Mouse (Mus musculus): ENCODE measurements at regions not wholly inside any gene's neighbourhood (a gene's known extent, or its start where the extent isn't known, plus 50 kb on each side); places are given as distances from the start of the nearest gene placed in this dataset.

DNA sequence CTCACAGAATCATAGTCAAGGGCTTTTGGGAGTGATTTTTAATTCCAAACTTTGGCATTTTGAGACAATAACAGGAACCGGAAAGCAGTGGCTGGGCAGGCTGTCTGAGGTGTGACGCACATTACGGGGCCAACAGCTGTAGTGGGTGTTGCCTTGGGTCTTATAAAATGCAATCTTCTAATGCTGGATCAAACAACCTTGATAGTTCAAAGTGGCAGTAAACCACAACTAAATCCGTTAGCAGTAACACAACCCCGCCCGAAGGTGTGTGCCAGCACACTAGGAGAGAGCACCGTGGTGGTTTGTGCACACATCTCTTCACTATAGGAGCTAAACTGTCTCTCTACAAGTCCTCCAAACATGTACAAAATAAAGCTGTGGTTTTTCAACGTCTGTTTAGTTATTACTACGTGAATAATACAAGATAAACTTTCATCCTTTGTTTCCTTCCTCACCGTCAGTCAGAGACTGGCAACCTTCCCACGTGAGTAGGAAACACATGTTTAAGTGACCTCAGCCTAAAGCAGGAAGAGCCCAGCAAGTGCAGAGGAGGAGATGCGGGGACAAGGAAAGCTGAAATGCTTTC, 72.0 kb upstream of the Dph5 start:
- DNase-seq (ENCODE audit: low spot score) (peak; percentile 79), ATAC-seq (ENCODE audit: insufficient read depth, low read depth) (peak; percentile 64)
- H3K4me1 ChIP-seq (ENCODE audit: control insufficient read depth, insufficient read depth): peaks cover 47% of the 10 kb centered on the region
- peak overlapping the region; percentile 39 for H3K4me2 ChIP-seq (ENCODE audit: low read depth, low read length)
- H3K9me3 ChIP-seq (replicated peaks; ENCODE audit: control insufficient read depth, low read length): no peaks in the 10 kb centered on the region
- H3K27me3 ChIP-seq (ENCODE audit: control insufficient read depth, insufficient read depth, low read length): no peaks in the 10 kb centered on the region
- H3K27ac ChIP-seq (ENCODE audit: low read depth): peak overlapping the region; percentile 94
- WGBS: 17% methylated on average over 12 of the region's 12 CpGs
- TF ChIP-seq EP300 (IDR thresholded peaks at IDR 0.05; ENCODE audit: low read depth) (peak; percentile 58; the same call in 1 of the 2 replicates), CTCF (IDR thresholded peaks at IDR 0.05; ENCODE audit: low read depth) (no peak)
- H3K9ac ChIP-seq (replicated peaks; ENCODE audit: low read depth, low read length): peak overlapping the region; percentile 30; the same call in 1 of the 2 replicates
- no peaks in the 10 kb centered on the region for H3K36me3 ChIP-seq (replicated peaks; ENCODE audit: control insufficient read depth, insufficient read depth, low read length)
- H3K4me3 ChIP-seq (ENCODE audit: low read depth, low read length): 0 out of 2 replicates have a peak overlapping the region, but pooled peaks have one; percentile 3

DNA sequence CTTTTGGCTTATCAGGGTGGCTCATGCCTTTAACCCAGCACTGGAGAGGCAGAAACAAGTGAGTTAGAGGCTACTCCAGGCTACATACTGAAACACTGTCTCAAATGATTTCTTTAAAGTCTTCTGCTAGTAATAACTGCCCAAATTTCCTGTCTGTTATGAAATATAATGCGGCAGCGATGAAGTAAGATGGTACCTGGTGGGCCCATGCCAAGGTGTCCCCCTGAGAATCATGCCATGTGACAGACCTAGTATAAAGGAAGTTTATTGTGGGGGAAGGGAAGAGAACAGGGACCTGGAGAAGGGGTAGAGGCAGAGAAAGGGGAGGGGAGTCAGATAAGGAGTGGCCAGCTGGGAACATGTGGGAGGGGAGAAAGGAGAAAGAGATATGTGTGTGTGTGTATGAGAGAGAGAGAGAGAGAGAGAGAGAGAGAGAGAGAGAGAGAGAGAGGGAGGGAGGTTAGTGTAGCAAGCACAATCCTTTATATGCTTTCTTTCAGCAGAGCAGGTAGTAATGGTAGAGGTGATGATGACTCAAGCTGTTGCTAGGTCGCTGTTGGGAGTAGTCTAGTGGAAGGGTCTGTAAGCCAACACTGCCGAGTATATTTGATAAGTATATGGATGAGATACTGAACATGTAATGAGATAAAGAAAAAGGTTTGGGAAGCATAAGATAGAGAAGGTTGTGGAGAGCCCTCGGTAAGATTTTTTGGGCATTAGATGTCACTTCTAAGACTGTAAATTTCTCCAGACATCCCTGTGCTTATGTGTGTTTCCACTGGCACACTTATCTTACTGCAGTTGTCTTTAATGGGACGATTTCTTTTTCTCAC, 71.1 kb upstream of the Dph5 start:
- H3K9me3 ChIP-seq (replicated peaks; ENCODE audit: control insufficient read depth, low read length): no peaks in the 10 kb centered on the region
- no peak for TF ChIP-seq EP300 (IDR thresholded peaks at IDR 0.05; ENCODE audit: low read depth)
- no peak for TF ChIP-seq CTCF (IDR thresholded peaks at IDR 0.05; ENCODE audit: low read depth)
- ATAC-seq (ENCODE audit: insufficient read depth, low read depth): no peak
- no peaks in the 10 kb centered on the region for H3K27me3 ChIP-seq (ENCODE audit: control insufficient read depth, insufficient read depth, low read length)
- H3K4me2 ChIP-seq (ENCODE audit: low read depth, low read length): no peak overlapping the region
- no peak overlapping the region for H3K9ac ChIP-seq (replicated peaks; ENCODE audit: low read depth, low read length)
- DNase-seq (ENCODE audit: low spot score): no peak
- no peaks in the 10 kb centered on the region for H3K36me3 ChIP-seq (replicated peaks; ENCODE audit: control insufficient read depth, insufficient read depth, low read length)
- peaks cover 50% of the 10 kb centered on the region for H3K4me1 ChIP-seq (ENCODE audit: control insufficient read depth, insufficient read depth)
- no peak overlapping the region for H3K4me3 ChIP-seq (ENCODE audit: low read depth, low read length)
- H3K27ac ChIP-seq (ENCODE audit: low read depth): peak overlapping the region; percentile 94
- 63% methylated on average over 6 of the region's 6 CpGs for WGBS

DNA sequence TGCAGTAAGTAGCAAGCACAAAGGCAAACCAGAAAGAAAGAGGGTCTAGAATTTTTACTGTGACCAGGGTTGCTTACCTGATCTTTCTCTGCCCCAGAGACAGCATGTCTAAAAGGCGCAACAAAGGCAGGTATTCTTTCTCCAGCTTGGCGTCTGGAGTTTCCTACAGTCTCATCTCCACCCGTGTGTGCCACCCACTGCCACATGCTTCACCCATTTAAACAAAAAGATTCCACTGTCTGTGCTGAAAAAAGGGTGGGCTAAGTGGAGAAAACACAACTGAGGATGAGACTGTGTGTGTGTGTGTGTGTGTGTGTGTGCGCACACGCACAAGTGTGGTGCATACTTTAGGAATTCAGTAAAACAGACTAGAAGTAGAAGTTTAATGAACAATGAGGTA, 69.9 kb upstream of the Dph5 start:
- H3K27ac ChIP-seq (ENCODE audit: low read depth): no peak overlapping the region

DNA sequence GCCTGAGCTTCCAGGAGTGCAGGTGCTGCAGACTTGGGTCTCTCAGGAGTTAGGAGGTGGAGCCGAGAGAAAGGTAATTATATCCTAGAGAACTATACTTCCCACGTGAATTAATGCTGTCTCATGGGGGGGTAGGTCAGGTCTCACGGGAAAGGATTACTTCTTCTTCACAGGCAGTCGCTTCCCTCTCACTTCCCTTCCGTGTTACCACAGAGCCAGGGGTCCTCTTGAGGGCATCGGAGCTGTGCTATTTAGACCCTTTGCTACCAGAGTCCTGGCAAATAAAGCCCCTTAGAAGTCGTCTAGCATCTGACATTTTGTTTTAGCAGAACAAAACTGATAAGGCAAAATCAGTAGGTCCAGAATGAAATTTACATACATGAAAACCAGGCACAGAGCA, 68.9 kb upstream of the Dph5 start:
- WGBS: 49% methylated on average over 7 of the region's 7 CpGs
- Histone ChIP-seq H3K4me1 (ENCODE audit: control insufficient read depth, insufficient read depth) (peaks cover 50% of the 10 kb centered on the region), H3K27ac (ENCODE audit: low read depth) (peak overlapping the region; percentile 73), H3K4me3 (ENCODE audit: low read depth, low read length) (no peak overlapping the region), H3K4me2 (ENCODE audit: low read depth, low read length) (no peak overlapping the region), H3K27me3 (ENCODE audit: control insufficient read depth, insufficient read depth, low read length) (no peaks in the 10 kb centered on the region), H3K36me3 (replicated peaks; ENCODE audit: control insufficient read depth, insufficient read depth, low read length) (no peaks in the 10 kb centered on the region), H3K9me3 (replicated peaks; ENCODE audit: control insufficient read depth, low read length) (no peaks in the 10 kb centered on the region), H3K9ac (replicated peaks; ENCODE audit: low read depth, low read length) (no peak overlapping the region)
- ATAC-seq (ENCODE audit: insufficient read depth, low read depth) (no peak), DNase-seq (ENCODE audit: low spot score) (no peak)
- no peak for TF ChIP-seq EP300 (IDR thresholded peaks at IDR 0.05; ENCODE audit: low read depth)
- no peak for TF ChIP-seq CTCF (IDR thresholded peaks at IDR 0.05; ENCODE audit: low read depth)

More for the DNA sequence above, 69.9 kb upstream of the Dph5 start:
- H3K9ac ChIP-seq (replicated peaks; ENCODE audit: low read depth, low read length): no peak overlapping the region
- ATAC-seq (ENCODE audit: insufficient read depth, low read depth) (no peak), DNase-seq (ENCODE audit: low spot score) (no peak)
- H3K4me1 ChIP-seq (ENCODE audit: control insufficient read depth, insufficient read depth): peaks cover 50% of the 10 kb centered on the region
- WGBS: 96% methylated on average over 5 of the region's 5 CpGs
- H3K9me3 ChIP-seq (replicated peaks; ENCODE audit: control insufficient read depth, low read length): no peaks in the 10 kb centered on the region
- no peak overlapping the region for H3K4me2 ChIP-seq (ENCODE audit: low read depth, low read length)
- H3K4me3 ChIP-seq (ENCODE audit: low read depth, low read length): no peak overlapping the region
- H3K27me3 ChIP-seq (ENCODE audit: control insufficient read depth, insufficient read depth, low read length): no peaks in the 10 kb centered on the region
- H3K36me3 ChIP-seq (replicated peaks; ENCODE audit: control insufficient read depth, insufficient read depth, low read length): no peaks in the 10 kb centered on the region
- TF ChIP-seq EP300 (IDR thresholded peaks at IDR 0.05; ENCODE audit: low read depth) (no peak), CTCF (IDR thresholded peaks at IDR 0.05; ENCODE audit: low read depth) (no peak)

DNA sequence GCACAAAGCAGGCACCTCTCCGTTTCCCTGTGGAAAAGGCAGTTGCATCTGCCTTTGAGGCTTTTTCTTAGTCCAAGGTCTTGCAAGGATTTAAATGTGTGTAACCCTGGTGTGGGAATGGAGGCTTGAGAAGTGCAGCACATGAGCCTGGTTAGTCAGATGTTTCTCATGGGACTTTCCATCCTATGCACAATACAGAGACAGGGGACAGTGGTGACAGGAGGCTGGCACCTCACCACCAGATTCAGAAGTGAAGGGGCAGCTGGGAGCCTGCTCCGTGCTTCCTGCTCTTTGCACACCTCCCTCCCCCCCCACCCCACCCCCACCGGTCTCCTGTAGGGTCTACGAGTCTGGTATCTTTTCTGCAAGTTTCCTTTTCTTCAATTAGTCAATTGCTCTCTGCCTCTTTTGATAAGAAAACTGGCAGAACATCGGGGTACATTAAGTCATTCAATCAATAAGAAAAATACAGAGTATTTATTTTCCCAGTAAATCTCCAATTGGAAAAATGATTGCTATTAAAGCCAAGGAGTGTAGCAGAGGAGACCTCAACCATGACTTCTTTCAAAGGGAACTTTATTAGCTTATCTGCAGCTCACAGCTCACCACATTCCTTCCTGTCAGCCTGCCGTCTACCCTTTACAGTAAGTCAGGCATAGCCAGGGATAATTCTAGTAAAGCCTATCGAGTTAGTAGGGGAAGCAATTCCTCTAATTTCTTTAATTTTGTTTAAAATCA, 68.1 kb upstream of the Dph5 start:
- TF ChIP-seq CTCF (IDR thresholded peaks at IDR 0.05; ENCODE audit: low read depth): no peak
- peak; percentile 90 for TF ChIP-seq EP300 (IDR thresholded peaks at IDR 0.05; ENCODE audit: low read depth)
- Histone ChIP-seq H3K9me3 (replicated peaks; ENCODE audit: control insufficient read depth, low read length) (no peaks in the 10 kb centered on the region), H3K36me3 (replicated peaks; ENCODE audit: control insufficient read depth, insufficient read depth, low read length) (no peaks in the 10 kb centered on the region), H3K4me2 (ENCODE audit: low read depth, low read length) (peak overlapping the region; percentile 44), H3K4me3 (ENCODE audit: low read depth, low read length) (no peak overlapping the region), H3K27ac (ENCODE audit: low read depth) (peak overlapping the region; percentile 73), H3K4me1 (ENCODE audit: control insufficient read depth, insufficient read depth) (peaks cover 49% of the 10 kb centered on the region), H3K27me3 (ENCODE audit: control insufficient read depth, insufficient read depth, low read length) (no peaks in the 10 kb centered on the region), H3K9ac (replicated peaks; ENCODE audit: low read depth, low read length) (no peak overlapping the region)
- DNase-seq (ENCODE audit: low spot score): peak; percentile 72
- ATAC-seq (ENCODE audit: insufficient read depth, low read depth): peak; percentile 85
- 5% methylated on average over 7 of the region's 7 CpGs for WGBS

Measured in heart, postnatal 0 days (tissue).